Mouse (Mus musculus): ENCODE measurements around the gene Gm21874.
"Not testable (repeated sequence)": the region's sequence is repeated elsewhere in the genome, so short reads cannot be mapped to it uniquely, and the experiment has no call there.

The Gm21874 gene

DNA sequence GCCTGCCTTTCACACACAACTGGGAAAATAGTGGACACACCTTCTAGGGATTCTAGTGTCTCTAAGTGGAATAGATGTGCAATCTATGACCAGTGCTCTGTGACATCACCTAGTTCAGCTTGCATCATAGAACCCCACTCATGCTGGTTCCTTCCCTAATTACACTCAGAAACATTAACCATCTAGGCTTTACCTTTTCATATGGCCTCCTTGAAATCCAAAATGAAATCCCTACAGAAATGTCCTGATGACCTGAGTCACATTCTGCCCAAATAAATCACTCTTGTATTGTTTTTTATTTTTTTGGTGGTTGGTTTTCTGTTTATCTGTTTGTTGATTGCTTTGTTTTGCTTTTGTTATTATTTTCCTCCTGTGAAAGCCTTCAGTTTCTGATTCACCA, at the start of gene Gm21874:
Gene Gm21874 (minus strand): TSS at position 101 of the 400 bp plus-strand sequence.
- DNase-seq (ENCODE audit: low read depth, low spot score): not testable (repeated sequence)

Measured in WW6 (cell line).